Mouse (Mus musculus) left cerebral cortex, adult 8-10 months (tissue): ENCODE results near the gene Vwc2l. TPM values are rescaled to one million over a fixed set of nuclear protein-coding genes. Genes with fewer than 3 reads are reported as not detected.

Source experiments
- DNase-seq, 2 experiments: peaks; one replicate each; pipeline ENCODE4 v3.0.0; 2022; ENCODE audit warnings: low spot score in 2 of 2
- total RNA-seq, 4 experiments: library from RNA; stranded (reverse); gene quantifications; 2 replicates each; pipeline ENCODE4 v1.2.4; 2022

The Vwc2l gene
- total RNA-seq, 4 experiments from 2014 or later, result 8.2 to 10.7 (median 9.7) TPM

GRCm38 (mm10) chr1:70911235-70911634 is 185.7 kb downstream of the Vwc2l start:
- DNase-seq, result no peak

DNA sequence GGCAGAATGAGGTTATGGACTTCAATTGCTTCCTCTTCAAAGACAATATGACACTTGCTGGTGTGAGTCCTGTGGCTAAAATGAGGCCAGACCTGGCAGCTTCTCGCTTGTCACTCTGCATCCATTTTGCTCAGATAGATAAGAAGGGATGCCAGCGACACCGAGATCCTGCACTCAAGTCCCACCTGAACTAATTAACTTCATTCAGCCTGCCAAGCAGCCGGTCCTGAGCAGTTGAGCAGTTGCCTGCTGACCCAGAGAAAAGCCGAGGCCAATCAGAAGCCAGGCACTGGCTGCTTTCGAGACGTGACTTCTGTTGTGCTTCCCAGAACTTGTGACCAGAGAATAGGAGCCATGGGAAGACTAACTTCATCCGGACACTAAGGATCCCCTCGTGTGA is 187.6 kb downstream of the Vwc2l start:
- no peak for DNase-seq

- DNase-seq, result no peak
Measured at GRCm38 (mm10) chr1:70918173-70919036, 192.9 kb downstream of the Vwc2l start.

- no peak for DNase-seq
Measured at GRCm38 (mm10) chr1:70933016-70933415, 207.5 kb downstream of the Vwc2l start.
